Mouse (Mus musculus) brown adipose tissue, adult 24 weeks (tissue): ENCODE results near the gene Vwa8. TPM values are rescaled to one million over a fixed set of nuclear protein-coding genes. Genes with fewer than 3 reads are reported as not detected.

Experiments
- H3K27ac ChIP-seq: fragments of 200-500 bp; replicated peaks from 2 replicates; pipeline ENCODE4 v1.5.1; 2012; ENCODE audit warnings: low read depth, mild to moderate bottlenecking, low read length
- H3K4me1 ChIP-seq: fragments of 200-500 bp; 2 replicates; pipeline ENCODE4 v1.6.1; 2012; ENCODE audit warnings: low read length, mixed read lengths; ENCODE audit not compliant: control insufficient read depth, insufficient read depth, insufficient read length
- H3K4me3 ChIP-seq: fragments of 200-500 bp; 2 replicates; pipeline ENCODE4 v1.5.1; 2012; ENCODE audit warnings: low read depth, mild to moderate bottlenecking, low read length, moderate library complexity; ENCODE audit not compliant: insufficient read depth
- polyA plus RNA-seq: library from polyadenylated mRNA; stranded (reverse); fragments of >200 nt; gene quantifications from 2 replicates; pipeline ENCODE4 v1.2.4, GENCODE M21; 2012; ENCODE audit not compliant: missing spikeins, insufficient read depth, insufficient read length

Gene Vwa8
- polyA plus RNA-seq, 1 experiment, result 195 TPM

- peaks cover 13% of the 10 kb centered on the region for H3K4me1 ChIP-seq
- no peak overlapping the region for H3K4me3 ChIP-seq
These were observed 295.7 kb downstream of the Vwa8 start for GRCm38 (mm10) chr14:79144278-79145224.

GRCm38 (mm10) chr14:79151711-79152110 is 302.9 kb downstream of the Vwa8 start:
- H3K27ac ChIP-seq, result no peak overlapping the region
- peaks cover 15% of the 10 kb centered on the region for H3K4me1 ChIP-seq
- no peak overlapping the region for H3K4me3 ChIP-seq

More at GRCm38 (mm10) chr14:79144278-79145224, 295.7 kb downstream of the Vwa8 start:
- no peak overlapping the region for H3K27ac ChIP-seq

GRCm38 (mm10) chr14:79153896-79154295 is 305.0 kb downstream of the Vwa8 start:
- Histone ChIP-seq H3K27ac (peak overlapping the region; percentile 32), H3K4me3 (no peak overlapping the region), H3K4me1 (peaks cover 26% of the 10 kb centered on the region)

GRCm38 (mm10) chr14:79154961-79155360 is 306.1 kb downstream of the Vwa8 start:
- H3K27ac ChIP-seq, result no peak overlapping the region
- no peak overlapping the region for H3K4me3 ChIP-seq
- peaks cover 31% of the 10 kb centered on the region for H3K4me1 ChIP-seq

GRCm38 (mm10) chr14:79156526-79157411 is 307.9 kb downstream of the Vwa8 start:
- Histone ChIP-seq H3K27ac (peak overlapping the region; percentile 87), H3K4me1 (peaks cover 37% of the 10 kb centered on the region), H3K4me3 (no peak overlapping the region)

GRCm38 (mm10) chr14:79157451-79158218 is 308.8 kb downstream of the Vwa8 start:
- no peak overlapping the region for H3K4me3 ChIP-seq
- peaks cover 37% of the 10 kb centered on the region for H3K4me1 ChIP-seq
- H3K27ac ChIP-seq, result peak overlapping the region; percentile 99

GRCm38 (mm10) chr14:79158219-79158521 is 309.3 kb downstream of the Vwa8 start:
- H3K4me1 ChIP-seq, result peaks cover 37% of the 10 kb centered on the region
- H3K4me3 ChIP-seq, result no peak overlapping the region
- H3K27ac ChIP-seq, result peak overlapping the region; percentile 99

- peaks cover 37% of the 10 kb centered on the region for H3K4me1 ChIP-seq
- no peak overlapping the region for H3K4me3 ChIP-seq
- H3K27ac ChIP-seq, result peak overlapping the region; percentile 99
These were observed 309.9 kb downstream of the Vwa8 start for GRCm38 (mm10) chr14:79158673-79159200.

GRCm38 (mm10) chr14:79159451-79159850 is 310.6 kb downstream of the Vwa8 start:
- H3K4me1 ChIP-seq, result peaks cover 33% of the 10 kb centered on the region
- H3K4me3 ChIP-seq, result no peak overlapping the region
- peak overlapping the region; percentile 67; the same call in 1 of the 2 replicates for H3K27ac ChIP-seq

- Histone ChIP-seq H3K27ac (peak overlapping the region; percentile 67), H3K4me1 (peaks cover 33% of the 10 kb centered on the region)
These were observed 311.6 kb downstream of the Vwa8 start for GRCm38 (mm10) chr14:79160486-79160885.

GRCm38 (mm10) chr14:79160966-79161365 is 312.1 kb downstream of the Vwa8 start:
- Histone ChIP-seq H3K4me3 (no peak overlapping the region), H3K27ac (peak overlapping the region; percentile 83), H3K4me1 (peaks cover 30% of the 10 kb centered on the region)

More at GRCm38 (mm10) chr14:79160486-79160885, 311.6 kb downstream of the Vwa8 start:
- H3K4me3 ChIP-seq, result no peak overlapping the region

- H3K27ac ChIP-seq, result no peak overlapping the region; the same call in 1 of the 2 replicates
- H3K4me1 ChIP-seq, result peaks cover 22% of the 10 kb centered on the region
- H3K4me3 ChIP-seq, result no peak overlapping the region
These were observed 312.9 kb downstream of the Vwa8 start for GRCm38 (mm10) chr14:79161741-79162140.

GRCm38 (mm10) chr14:79162678-79163077 is 313.8 kb downstream of the Vwa8 start:
- Histone ChIP-seq H3K4me3 (no peak overlapping the region), H3K4me1 (peaks cover 15% of the 10 kb centered on the region), H3K27ac (peak overlapping the region; percentile 1; the same call in 1 of the 2 replicates)

GRCm38 (mm10) chr14:79164334-79164733 is 315.5 kb downstream of the Vwa8 start:
- peak overlapping the region; percentile 59 for H3K27ac ChIP-seq
- H3K4me3 ChIP-seq, result no peak overlapping the region
- H3K4me1 ChIP-seq, result peaks cover 12% of the 10 kb centered on the region
